In the genomic region with DNA sequence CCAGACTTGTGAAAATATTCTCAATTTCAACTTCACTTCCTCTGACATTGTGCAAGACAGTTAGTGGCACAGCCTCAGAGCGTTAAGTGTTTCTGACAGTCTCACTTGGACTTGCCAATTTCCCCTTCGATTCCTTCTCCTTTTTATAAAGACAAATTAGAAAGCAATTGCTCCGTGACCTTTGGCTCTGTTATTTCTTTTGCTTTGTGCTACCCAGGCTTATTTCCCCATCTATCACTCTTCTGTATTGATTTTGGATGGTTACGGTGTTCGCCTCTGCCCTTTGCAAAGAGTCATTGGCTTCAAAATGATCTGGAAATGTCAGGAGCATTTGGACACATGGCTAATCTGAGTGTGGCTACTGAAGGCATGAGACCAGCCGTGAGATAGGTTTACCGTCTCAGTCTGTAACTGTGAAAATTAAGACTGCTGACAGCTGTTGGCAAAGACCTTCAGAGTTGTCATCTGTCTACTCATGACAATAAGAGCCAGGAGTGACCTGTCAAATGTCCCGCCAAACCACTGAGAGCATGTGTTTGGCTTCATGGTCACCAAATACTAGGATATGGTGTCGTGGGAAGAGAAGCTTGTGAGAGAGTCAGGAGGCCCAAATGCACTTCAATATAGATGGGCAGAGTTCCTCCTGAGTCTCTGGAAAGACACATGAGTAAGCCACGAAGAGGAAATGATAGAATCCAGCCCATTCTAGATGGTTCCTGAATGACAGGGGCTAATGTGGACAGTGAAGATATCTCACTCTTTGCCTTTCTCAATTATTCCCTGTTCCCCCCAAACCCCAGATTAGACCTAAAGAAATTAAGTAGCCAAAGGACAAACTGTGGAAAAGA, we compare ENCODE assay signal across 12 mouse cellular contexts.
DNase-seq lines count a peak whose midpoint lies in the region; ATAC-seq lines count a peak whose summit lies in the region.
"Had no signal": no experiment of that assay in that cellular context is flagged by ENCODE, and none has a peak within 500 bp of the region (broad histone marks: within the 10 kb centered on the region; RNA-seq: fewer than 3 reads in every experiment).

No protein-coding gene starts in this region.

- no peak overlapping the region for H3K9ac ChIP-seq in liver, embryonic 16.5 days (ENCODE audit: low read depth, low read length)
- H3K9ac ChIP-seq in liver, embryonic 12.5 days = no peak overlapping the region

- WGBS in liver, embryonic 16.5 days (ENCODE audit: insufficient replicate concordance) = 48% methylated on average over 10 of the region's 10 CpGs
- 48% methylated on average over 10 of the region's 10 CpGs for WGBS in liver, embryonic 12.5 days (ENCODE audit: insufficient replicate concordance)

- no peaks in the 10 kb centered on the region for H3K4me1 ChIP-seq in liver, embryonic 16.5 days (ENCODE audit: control insufficient read depth, low read depth, low read length)
- no peaks in the 10 kb centered on the region for H3K4me1 ChIP-seq in liver, embryonic 12.5 days

- H3K4me2 ChIP-seq in liver, embryonic 16.5 days (ENCODE audit: low read depth, low read length) = no peak overlapping the region
- no peak overlapping the region for H3K4me2 ChIP-seq in liver, embryonic 12.5 days

- H3K27me3 ChIP-seq in liver, embryonic 16.5 days (ENCODE audit: control insufficient read depth, insufficient read depth, low read depth, low read length) = no peaks in the 10 kb centered on the region
- H3K27me3 ChIP-seq in liver, embryonic 12.5 days (replicated peaks) = no peaks in the 10 kb centered on the region

- H3K9me3 ChIP-seq in liver, embryonic 16.5 days (replicated peaks; ENCODE audit: control insufficient read depth, low read length) = no peaks in the 10 kb centered on the region
- H3K9me3 ChIP-seq in liver, embryonic 12.5 days (replicated peaks) = no peaks in the 10 kb centered on the region

- H3K36me3 ChIP-seq in liver, embryonic 16.5 days (ENCODE audit: control insufficient read depth, insufficient read depth) = no peaks in the 10 kb centered on the region
- H3K36me3 ChIP-seq in liver, embryonic 12.5 days = no peaks in the 10 kb centered on the region

- H3K4me3 ChIP-seq in liver, embryonic 16.5 days (ENCODE audit: low read depth, low read length) = no peak overlapping the region
- no peak overlapping the region for H3K4me3 ChIP-seq in liver, embryonic 12.5 days
- H3K4me3 ChIP-seq: erythroblast, embryonic 14.5 days had no signal

- DNase-seq in embryo, embryonic 11 days = peak; percentile 11
- no peak for DNase-seq in embryo, embryonic 9.5 days (ENCODE audit: extremely low spot score)
- DNase-seq in heart, adult 9 months (ENCODE audit: low spot score in 2 of 2) = peak; percentile 70 to 73
- no peak for DNase-seq in adrenal gland, postnatal 4 days (ENCODE audit: low spot score in 2 of 2)
- no peak for DNase-seq in adrenal gland, adult 8-10 months
- DNase-seq: adrenal gland, adult 2 months; cerebellum, adult 9-11 months; right cerebral cortex, postnatal 25 days had no signal

- peak overlapping the region; percentile 21; the same call in 1 of the 2 replicates for H3K27ac ChIP-seq in liver, embryonic 16.5 days (ENCODE audit: low read length)
- H3K27ac ChIP-seq in liver, embryonic 12.5 days = no peak overlapping the region

- 0 out of 2 replicates have a peak, but pooled peaks have one; percentile 13 for ATAC-seq in liver, embryonic 16.5 days (ENCODE audit: low read depth)
- ATAC-seq in liver, embryonic 12.5 days = no peak
- peak; percentile 68 for ATAC-seq in megakaryocyte progenitor cell, adult 5-6 weeks (replicated peaks; ENCODE audit: poor library complexity)

Comparison
In these comparisons a context has a peak if more than half of its experiments do, and no peak if none do; other contexts are left out.
1. DNase-seq: peak in embryo, embryonic 11 days (single experiment) and heart, adult 9 months (2 of 2); none in embryo, embryonic 9.5 days (single experiment), adrenal gland, postnatal 4 days (0 of 2) and adrenal gland, adult 8-10 months (single experiment).